Mouse (Mus musculus): ENCODE results near the gene Lamp1. TPM values are rescaled to one million over a fixed set of nuclear protein-coding genes. Genes with fewer than 3 reads are reported as not detected.

Gene Lamp1
- polyA plus RNA-seq, 1 experiment from 2014 or later: 930 TPM

- no peaks in the 10 kb centered on the region for H3K27me3 ChIP-seq
- no peak for TF ChIP-seq CTCF (IDR thresholded peaks at IDR 0.05)
- DNase-seq (ENCODE audit: low read depth, low spot score) (no peak), ATAC-seq (no peak)
- POLR2A ChIA-PET: no interaction called here
- in situ Hi-C loops (cut with MboI; ENCODE audit: low pct_unique_long_range_greater_than_20kb): loop anchor here (5.0 kb wide), 1 partner anchor 73 kb away; no protein-coding TSS in a partner anchor
- CTCF ChIA-PET: no interaction called here
Observed at GRCm38 (mm10) chr8:13139641-13140182, 19.2 kb upstream of the Lamp1 start.

GRCm38 (mm10) chr8:13141681-13142080 lies 17.3 kb upstream of the Lamp1 start:
- POLR2A ChIA-PET: no interaction called here
- no peaks in the 10 kb centered on the region for H3K27me3 ChIP-seq
- no peak for TF ChIP-seq CTCF (IDR thresholded peaks at IDR 0.05)
- DNase-seq (ENCODE audit: low read depth, low spot score) (no peak), ATAC-seq (no peak)
- in situ Hi-C loops (cut with MboI; ENCODE audit: low pct_unique_long_range_greater_than_20kb): loop anchor here (5.0 kb wide), 1 partner anchor 71 kb away; no protein-coding TSS in a partner anchor
- CTCF ChIA-PET: interaction anchor here (2.0 kb wide), 1 partner anchor 8 kb away, joined by 4 read pairs; no protein-coding TSS in a partner anchor

- in situ Hi-C loops (cut with MboI; ENCODE audit: low pct_unique_long_range_greater_than_20kb): no loop called here
- H3K27me3 ChIP-seq: no peaks in the 10 kb centered on the region
- DNase-seq (ENCODE audit: low read depth, low spot score): no peak
- POLR2A ChIA-PET: interaction anchor here (0.7 kb wide), 1 partner anchor 29 kb away, joined by 5 read pairs; no protein-coding TSS in a partner anchor
- CTCF ChIA-PET: interaction anchor here (1.4 kb wide), 1 partner anchor 25 kb away, joined by 3 read pairs; no protein-coding TSS in a partner anchor
- TF ChIP-seq CTCF (IDR thresholded peaks at IDR 0.05): no peak
- ATAC-seq: no peak
Observed at GRCm38 (mm10) chr8:13148476-13148875, 10.5 kb upstream of the Lamp1 start.

GRCm38 (mm10) chr8:13149287-13149686 lies 9.7 kb upstream of the Lamp1 start:
- TF ChIP-seq CTCF (IDR thresholded peaks at IDR 0.05): no peak
- ChIA-PET CTCF (no interaction called here), POLR2A (interaction anchor here (0.6 kb wide), 1 partner anchor 54 kb away, joined by 3 read pairs; no protein-coding TSS in a partner anchor)
- ATAC-seq (no peak), DNase-seq (ENCODE audit: low read depth, low spot score) (no peak)
- in situ Hi-C loops (cut with MboI; ENCODE audit: low pct_unique_long_range_greater_than_20kb): no loop called here
- no peaks in the 10 kb centered on the region for H3K27me3 ChIP-seq

GRCm38 (mm10) chr8:13149866-13150265 lies 9.1 kb upstream of the Lamp1 start:
- no peak for DNase-seq (ENCODE audit: low read depth, low spot score)
- ChIA-PET CTCF (no interaction called here), POLR2A (interaction anchor here (0.6 kb wide), 1 partner anchor 54 kb away, joined by 3 read pairs; no protein-coding TSS in a partner anchor)
- no peaks in the 10 kb centered on the region for H3K27me3 ChIP-seq
- in situ Hi-C loops (cut with MboI; ENCODE audit: low pct_unique_long_range_greater_than_20kb): no loop called here
- no peak for ATAC-seq
- TF ChIP-seq CTCF (IDR thresholded peaks at IDR 0.05): no peak

- no peak for TF ChIP-seq CTCF (IDR thresholded peaks at IDR 0.05)
- ChIA-PET POLR2A (interaction anchor here (0.6 kb wide), 1 partner anchor 166 kb away, joined by 4 read pairs; no protein-coding TSS in a partner anchor), CTCF (interaction anchor here (0.8 kb wide), 1 partner anchor 10 kb away, joined by 3 read pairs; no protein-coding TSS in a partner anchor)
- ATAC-seq: no peak
- DNase-seq (ENCODE audit: low read depth, low spot score): no peak
- no peaks in the 10 kb centered on the region for H3K27me3 ChIP-seq
- in situ Hi-C loops (cut with MboI; ENCODE audit: low pct_unique_long_range_greater_than_20kb): no loop called here
Observed at GRCm38 (mm10) chr8:13150929-13151328, 8.0 kb upstream of the Lamp1 start.

- no peak for ATAC-seq
- H3K27me3 ChIP-seq: no peaks in the 10 kb centered on the region
- CTCF ChIA-PET: no interaction called here
- POLR2A ChIA-PET: no interaction called here
- no peak for TF ChIP-seq CTCF (IDR thresholded peaks at IDR 0.05)
- in situ Hi-C loops (cut with MboI; ENCODE audit: low pct_unique_long_range_greater_than_20kb): no loop called here
- DNase-seq (ENCODE audit: low read depth, low spot score): no peak
Observed at GRCm38 (mm10) chr8:13154099-13154498, 4.9 kb upstream of the Lamp1 start.

GRCm38 (mm10) chr8:13155358-13155757 lies 3.6 kb upstream of the Lamp1 start:
- ATAC-seq: no peak
- H3K27me3 ChIP-seq: no peaks in the 10 kb centered on the region
- no peak for DNase-seq (ENCODE audit: low read depth, low spot score)
- ChIA-PET CTCF (no interaction called here), POLR2A (no interaction called here)
- no peak for TF ChIP-seq CTCF (IDR thresholded peaks at IDR 0.05)
- in situ Hi-C loops (cut with MboI; ENCODE audit: low pct_unique_long_range_greater_than_20kb): no loop called here

- ChIA-PET POLR2A (no interaction called here), CTCF (no interaction called here)
- in situ Hi-C loops (cut with MboI; ENCODE audit: low pct_unique_long_range_greater_than_20kb): no loop called here
- ATAC-seq (no peak), DNase-seq (ENCODE audit: low read depth, low spot score) (no peak)
- H3K27me3 ChIP-seq: no peaks in the 10 kb centered on the region
- TF ChIP-seq CTCF (IDR thresholded peaks at IDR 0.05): no peak
Observed at GRCm38 (mm10) chr8:13156327-13157097, 2.4 kb upstream of the Lamp1 start.

GRCm38 (mm10) chr8:13159377-13159881 lies 468 bp downstream of the Lamp1 start:
- CTCF ChIA-PET: interaction anchor here (1.0 kb wide), 1 partner anchor 43 kb away, joined by 3 read pairs; no protein-coding TSS in a partner anchor
- DNase-seq (ENCODE audit: low read depth, low spot score): no peak
- in situ Hi-C loops (cut with MboI; ENCODE audit: low pct_unique_long_range_greater_than_20kb): no loop called here
- H3K27me3 ChIP-seq: no peaks in the 10 kb centered on the region
- POLR2A ChIA-PET: no interaction called here
- peak; percentile 58 for ATAC-seq
- TF ChIP-seq CTCF (IDR thresholded peaks at IDR 0.05): no peak

GRCm38 (mm10) chr8:13160691-13161090 lies 1.7 kb downstream of the Lamp1 start:
- CTCF ChIA-PET: interaction anchor here (0.9 kb wide), 1 partner anchor 10 kb away, joined by 3 read pairs; no protein-coding TSS in a partner anchor
- POLR2A ChIA-PET: interaction anchor here (0.6 kb wide), 2 partner anchors 19 to 210 kb away, joined by 3 to 4 read pairs; no protein-coding TSS in a partner anchor

More at GRCm38 (mm10) chr8:13160691-13161090, 1.7 kb downstream of the Lamp1 start:
- no peak for ATAC-seq
- in situ Hi-C loops (cut with MboI; ENCODE audit: low pct_unique_long_range_greater_than_20kb): no loop called here
- no peak for TF ChIP-seq CTCF (IDR thresholded peaks at IDR 0.05)
- DNase-seq (ENCODE audit: low read depth, low spot score): no peak
- H3K27me3 ChIP-seq: no peaks in the 10 kb centered on the region

Measured in Patski (cell line).